Mouse (Mus musculus) embryo, embryonic 10.5 days (tissue): ENCODE measurements around the gene Dok7.

ENCODE experiments used
- DNase-seq: peaks from one replicate; pipeline ENCODE4 v3.0.0-alpha.2; 2015; ENCODE audit warnings: low spot score

The Dok7 gene

GRCm38 (mm10) chr5:35117633-35118032 lies 61.1 kb downstream of the Dok7 start:
- no peak for DNase-seq

DNA sequence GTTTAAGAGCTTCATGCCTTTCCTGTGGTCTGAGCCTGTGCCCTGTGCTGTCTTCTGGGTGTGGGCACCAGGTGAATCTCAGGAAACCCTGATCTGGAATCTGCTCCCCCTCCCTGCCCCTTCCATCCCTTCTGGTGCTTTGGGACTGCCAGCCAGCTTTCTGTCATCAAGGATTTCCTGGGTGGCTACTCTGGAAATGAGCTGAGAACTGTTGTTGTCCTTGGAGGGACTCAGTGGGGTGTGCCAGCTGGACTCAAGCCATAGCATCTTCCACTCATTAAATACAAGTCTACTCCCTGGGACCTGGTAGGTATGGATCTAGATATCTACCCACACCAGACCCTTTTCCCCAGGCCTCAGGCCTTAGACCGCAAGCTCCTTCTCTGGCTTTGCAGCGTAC lies 61.9 kb downstream of the Dok7 start:
- no peak for DNase-seq

- no peak for DNase-seq
These were observed 63.5 kb downstream of the Dok7 start for GRCm38 (mm10) chr5:35120024-35120423.

DNA sequence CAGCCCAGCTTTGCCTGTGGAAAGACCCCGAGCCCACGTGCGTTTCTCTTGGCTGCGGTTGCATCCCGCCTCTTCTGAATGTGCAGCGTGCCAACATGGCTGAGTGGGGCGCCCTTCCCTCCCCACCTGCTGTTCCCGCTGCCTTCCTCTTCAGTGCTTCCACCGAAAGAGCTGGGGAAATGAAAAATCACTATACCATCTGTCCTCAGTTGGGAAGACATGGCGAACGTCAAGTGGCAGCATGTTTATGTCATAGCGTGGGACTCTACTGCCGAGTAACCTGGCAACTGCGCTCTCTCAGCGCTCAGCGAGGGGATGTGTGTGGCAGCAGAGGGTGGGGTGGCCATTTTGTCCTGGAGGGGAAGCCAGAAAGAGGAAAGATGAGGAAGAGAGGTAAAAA lies 72.6 kb downstream of the Dok7 start:
- no peak for DNase-seq

DNA sequence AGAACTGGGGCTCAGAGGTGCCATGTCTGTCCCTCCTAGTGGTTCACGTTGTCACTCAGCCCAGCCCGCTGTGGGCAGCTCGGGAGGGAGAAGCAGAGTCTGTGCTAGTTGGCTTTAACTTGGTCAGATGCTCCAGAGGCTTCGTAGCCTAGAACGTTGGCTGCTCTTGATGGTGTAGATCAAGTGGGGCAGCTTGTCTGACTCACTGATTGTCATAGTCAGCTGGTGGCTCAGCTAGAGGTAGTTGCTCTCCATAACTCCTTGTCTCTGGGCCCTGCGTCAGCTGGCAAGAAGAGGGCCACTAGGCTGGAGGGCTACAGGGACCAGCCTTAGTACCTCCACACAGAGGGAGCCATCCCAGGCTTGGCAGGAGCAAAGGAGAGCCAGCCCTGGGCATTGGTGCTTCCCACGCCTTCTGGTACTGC lies 73.2 kb downstream of the Dok7 start:
- DNase-seq: no peak

DNA sequence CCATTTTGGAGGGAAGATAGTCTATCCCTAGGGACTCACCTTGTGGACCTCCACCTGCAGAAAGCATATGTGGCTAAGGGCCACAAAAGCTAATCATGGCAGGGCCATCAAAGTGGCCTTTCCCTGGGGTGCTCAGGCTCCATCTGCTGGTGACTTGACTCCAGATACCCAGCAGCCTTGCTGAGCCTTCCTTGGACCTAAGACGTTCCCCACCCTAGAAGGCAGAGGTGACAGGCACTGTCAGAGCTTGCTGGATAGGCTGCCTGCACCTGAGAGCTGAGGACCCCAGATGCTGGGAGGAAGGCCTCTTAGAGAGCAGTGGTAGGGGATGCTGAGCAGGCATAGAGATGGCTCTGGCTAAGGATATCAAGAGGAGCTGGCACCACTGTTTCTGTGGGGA lies 74.7 kb downstream of the Dok7 start:
- no peak for DNase-seq

- DNase-seq: peak; percentile 91
These were observed 75.2 kb downstream of the Dok7 start for GRCm38 (mm10) chr5:35131773-35132172.

DNA sequence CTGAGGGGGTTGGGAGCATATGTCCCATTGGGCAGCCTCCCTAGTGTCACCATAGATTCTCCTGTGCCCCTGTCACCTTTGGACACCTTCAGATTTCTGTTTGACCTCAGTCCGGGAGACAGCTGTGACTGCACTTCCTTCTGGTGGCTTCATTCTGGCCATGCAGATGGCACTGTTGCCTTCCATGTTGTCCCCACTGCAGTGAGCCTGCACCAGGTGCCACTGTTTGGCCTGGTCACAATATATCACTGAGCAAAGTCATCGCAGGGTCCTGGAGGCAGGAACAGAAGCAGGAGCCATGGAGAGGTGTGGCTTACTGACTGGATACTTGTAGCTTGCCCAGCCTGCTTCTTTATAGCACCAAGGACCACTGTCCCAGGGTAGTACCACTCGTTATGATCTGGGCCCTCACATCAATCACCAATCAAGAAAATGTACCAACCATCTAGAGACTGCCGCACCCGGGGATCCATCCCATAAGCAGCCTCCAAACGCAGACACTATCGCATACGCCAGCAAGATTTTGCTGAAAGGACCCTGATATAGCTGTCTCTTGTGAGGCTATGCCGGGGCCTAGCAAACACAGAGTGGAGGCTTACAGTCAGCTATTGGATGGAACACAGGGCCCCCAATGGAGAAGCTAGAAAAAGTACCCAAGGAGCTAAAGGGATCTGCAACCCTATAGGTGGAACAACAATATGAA lies 75.9 kb downstream of the Dok7 start:
- no peak for DNase-seq

DNA sequence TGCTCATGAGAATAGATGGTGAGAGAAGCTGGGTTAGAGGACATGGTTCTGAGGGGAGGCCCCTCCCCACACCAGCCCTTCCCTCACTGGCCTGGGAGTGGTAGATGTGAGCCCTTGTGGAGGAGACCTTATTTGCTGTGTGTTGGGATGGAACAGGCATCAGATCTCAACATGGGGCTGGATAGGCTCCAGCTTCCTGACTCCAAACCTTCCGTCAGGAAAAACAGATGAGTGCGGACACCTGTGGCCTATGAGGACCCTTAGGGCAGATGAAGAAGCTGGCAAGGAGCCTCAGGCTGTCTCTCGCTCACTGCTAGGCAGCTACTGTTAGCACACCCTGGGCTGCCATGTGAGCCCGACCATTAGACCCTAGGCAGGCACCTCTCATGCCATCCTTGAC lies 76.9 kb downstream of the Dok7 start:
- no peak for DNase-seq

DNA sequence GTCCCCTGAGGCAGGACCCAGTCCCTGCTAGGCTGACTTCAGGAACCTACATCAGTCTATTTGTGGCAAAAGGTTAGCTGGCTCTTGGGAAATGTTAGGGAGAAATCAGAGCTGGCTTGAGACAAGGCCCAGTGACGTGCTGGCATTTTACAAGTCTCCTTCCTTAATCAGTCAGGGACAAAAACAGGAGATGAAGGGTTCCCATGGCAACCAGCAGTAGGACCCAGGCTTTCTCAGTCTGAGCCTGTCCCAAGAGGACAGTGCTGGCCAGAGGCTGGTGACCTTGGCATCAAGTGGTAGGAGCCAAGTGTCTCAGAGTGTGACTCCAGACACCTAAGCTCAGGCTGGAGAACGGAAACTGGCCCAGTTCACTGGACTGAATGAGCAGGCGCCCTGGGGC lies 77.7 kb downstream of the Dok7 start:
- DNase-seq: no peak

- DNase-seq: no peak
These were observed 79.3 kb downstream of the Dok7 start for GRCm38 (mm10) chr5:35135903-35136302.
